Mouse (Mus musculus) kidney, adult 9 months (tissue): ENCODE results near the gene Anapc7.

Source experiments
- DNase-seq: peaks from one replicate; pipeline ENCODE4 v3.0.0; 2022

The Anapc7 gene

DNA sequence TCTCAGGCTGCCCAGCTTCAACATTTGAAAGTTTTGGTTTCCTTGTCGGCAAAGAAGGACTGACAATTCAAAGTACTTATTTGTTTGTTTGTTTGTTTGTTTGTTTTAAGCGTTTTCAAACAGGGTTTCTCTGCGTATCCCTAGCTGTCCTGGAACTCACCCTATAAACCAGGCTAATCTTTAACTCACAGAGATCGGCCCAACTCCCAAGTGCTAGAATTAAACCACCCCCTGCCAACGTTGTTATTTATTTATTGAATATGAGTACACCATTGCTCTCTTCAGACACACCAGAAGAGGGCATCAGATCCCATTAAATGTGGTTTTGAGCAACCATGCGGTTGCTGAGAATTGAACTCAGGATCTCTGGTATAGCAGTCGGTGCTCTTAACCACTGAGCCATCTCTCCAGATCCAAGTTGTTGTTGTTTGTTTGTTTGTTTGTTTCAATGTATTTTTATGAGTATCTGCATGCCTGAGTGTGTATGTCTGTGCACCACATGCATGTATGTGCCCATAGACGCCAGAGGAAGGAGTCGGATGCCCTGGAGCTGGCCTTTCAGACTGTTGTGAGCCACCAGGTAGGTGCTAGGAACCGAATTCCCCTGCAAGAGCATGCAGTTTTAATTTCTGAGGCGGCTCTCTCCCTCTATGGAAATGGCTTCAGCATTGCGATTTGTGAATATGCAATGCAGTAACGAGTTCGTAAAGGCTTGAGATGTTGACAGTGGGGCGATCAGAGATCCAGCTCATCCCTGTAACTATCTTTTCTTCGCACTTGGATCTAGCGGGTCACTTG, at the start of gene Anapc7:
Gene Anapc7 (plus strand): TSS at position 423 of the 798 bp plus-strand sequence.
- peak; percentile 76 for DNase-seq

DNA sequence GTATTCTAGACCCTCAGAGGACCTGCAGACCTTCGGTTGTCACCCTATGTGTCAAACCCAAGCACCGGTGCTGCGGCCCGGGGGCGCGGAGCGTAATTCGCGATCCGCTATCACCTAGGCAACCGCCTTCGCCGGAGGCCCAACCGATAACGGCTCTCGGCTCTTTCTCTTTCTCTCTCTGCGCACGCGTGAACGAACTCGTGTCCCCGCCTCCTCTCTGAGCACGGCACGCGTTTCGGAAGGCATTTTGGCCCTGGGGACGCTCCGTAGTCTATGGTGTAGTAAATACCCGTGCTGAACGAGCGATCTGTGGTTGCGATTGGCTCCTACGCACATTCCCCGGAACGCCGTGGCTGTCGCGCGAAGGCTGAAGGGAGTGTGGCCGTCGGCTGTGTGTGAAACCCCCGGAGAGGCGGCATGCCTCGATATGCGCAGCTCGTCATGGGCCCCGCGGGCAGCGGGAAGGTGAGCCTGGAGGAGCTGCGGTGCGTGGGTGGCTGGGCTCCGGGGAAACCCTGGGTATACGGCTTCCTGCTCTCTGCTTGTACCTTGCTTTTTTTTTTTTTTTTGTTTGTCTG, 49.2 kb upstream of the Anapc7 start, which contains the start of gene Fam216a:
Gene Fam216a (minus strand): TSS at position 173 of the 578 bp plus-strand sequence.
- peak; percentile 99 for DNase-seq

DNA sequence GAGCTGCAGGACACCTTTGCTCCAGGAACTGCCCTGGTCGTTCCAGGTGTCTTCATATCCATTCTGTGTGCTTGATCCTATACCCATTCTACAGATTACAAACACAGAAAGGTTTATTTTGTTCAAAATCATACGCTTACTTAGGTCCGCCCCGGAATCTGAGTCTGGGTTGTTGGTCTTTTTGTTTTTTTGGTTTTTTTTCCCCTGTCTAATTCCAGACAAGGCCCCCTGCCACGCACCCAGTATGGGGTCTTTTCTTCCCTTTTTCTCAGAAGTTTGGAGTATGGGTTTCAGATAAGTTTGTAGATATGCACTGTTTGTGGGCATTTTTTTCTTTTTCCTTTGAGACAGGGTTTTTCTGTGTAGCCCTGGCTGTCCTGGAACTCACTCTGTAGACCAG, 48.6 kb upstream of the Anapc7 start:
- no peak for DNase-seq

DNA sequence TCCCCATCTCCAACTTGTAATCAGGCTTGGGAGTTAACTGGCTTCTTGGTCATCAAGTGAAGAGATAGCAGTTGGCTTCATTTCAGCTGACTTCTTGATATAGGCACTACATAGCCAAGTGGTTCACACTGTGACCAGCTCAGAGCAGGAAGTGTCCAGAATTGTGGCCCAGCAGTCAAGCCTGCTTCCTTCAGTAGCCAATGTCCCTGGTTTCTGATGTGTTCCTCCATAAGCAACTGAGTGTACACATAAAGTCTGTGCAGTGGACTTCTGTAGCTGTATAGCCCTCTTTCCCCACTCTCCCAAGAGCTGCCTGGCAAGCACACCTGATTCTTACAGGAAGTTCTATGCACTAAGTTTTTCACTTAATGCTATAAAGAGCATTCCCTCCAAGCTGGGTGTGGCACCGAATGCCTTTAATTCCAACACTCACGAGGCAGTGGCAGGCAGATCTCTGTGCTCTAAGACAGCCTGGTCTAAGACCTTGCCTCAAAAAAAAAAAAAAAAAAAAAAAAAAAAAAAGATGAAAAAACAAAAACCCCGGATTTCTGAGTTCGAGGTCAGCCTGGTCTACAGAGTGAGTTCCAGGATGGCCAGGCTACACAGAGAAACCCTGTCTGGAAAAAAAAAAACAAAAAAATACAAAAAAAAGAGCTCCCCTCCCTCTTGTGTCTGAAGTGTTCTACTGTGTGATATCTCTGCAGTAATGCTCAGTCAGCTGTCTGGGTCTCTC, 44.2 kb upstream of the Anapc7 start:
- no peak for DNase-seq

DNA sequence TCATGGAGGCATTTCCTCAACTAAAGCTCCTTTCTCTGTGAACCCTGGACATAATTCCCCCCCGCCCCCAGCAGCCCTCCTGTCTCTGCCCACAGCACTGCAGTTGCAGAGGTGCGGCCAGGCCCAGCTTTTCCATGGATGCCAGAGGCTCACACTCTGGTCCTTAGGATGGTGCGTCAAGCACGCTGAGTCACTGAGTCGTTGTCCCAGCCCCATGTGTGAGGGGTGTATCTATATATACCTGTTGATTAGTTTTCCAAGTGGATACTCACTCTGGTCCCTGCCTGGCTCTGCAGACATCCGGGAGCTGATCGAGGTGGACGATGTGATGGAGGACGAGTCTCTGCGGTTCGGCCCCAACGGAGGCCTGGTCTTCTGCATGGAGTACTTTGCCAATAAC, 43.3 kb upstream of the Anapc7 start:
- DNase-seq: no peak

DNA sequence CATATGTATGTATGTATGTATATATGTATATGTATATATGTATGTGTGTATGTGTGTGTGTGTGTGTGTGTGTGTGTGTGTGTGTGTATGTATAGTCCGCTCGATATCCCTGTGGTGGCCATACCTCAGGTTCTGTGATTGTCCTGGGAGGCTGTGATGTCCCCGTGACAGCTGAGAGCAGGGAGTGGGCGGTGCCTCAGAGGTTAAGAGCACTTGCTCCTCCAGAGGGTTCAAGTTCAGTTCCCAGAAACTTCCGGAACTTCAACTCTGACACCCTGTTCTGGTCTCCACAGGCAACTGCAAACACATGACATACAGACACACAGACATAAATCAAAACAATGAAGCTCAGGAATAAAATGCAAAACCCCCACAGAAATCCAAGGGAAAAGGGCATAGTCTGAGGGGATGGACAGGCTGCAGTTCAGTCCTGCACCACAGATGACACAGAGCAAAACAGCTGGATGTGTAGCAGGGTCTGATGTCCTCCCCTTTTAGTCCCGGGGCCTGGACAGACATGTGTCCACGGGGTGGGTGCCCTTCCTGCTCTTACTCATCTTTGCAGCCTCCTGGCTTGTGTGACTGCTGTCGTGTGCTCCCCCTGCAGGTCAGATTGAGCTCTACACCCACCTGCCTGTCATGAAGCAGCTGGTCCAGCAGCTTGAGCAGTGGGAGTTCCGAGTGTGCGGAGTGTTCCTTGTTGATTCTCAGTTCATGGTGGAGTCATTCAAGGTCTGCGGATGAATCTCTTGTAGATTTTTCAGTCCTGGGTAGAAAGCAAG, 41.9 kb upstream of the Anapc7 start:
- peak; percentile 78 for DNase-seq

DNA sequence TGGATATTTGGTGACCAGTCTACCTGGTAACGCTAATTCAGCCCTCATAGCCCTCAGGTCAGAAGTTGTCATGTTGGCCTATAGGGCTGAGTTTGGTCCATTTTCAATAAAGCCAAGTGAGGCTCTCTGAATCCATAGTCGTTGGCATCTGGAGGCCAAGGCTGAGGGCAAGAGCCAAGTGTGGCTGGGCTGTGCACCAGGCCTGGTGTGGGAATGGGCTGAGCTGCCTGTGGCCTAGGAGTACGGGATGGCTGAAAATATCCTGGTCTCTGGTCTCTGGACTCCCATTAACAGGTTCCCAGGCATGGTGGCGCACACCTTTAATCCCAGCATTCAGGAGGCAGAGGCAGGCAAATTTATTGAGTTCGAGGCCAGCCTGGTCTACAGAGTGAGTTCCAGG, 31.5 kb upstream of the Anapc7 start:
- no peak for DNase-seq

DNA sequence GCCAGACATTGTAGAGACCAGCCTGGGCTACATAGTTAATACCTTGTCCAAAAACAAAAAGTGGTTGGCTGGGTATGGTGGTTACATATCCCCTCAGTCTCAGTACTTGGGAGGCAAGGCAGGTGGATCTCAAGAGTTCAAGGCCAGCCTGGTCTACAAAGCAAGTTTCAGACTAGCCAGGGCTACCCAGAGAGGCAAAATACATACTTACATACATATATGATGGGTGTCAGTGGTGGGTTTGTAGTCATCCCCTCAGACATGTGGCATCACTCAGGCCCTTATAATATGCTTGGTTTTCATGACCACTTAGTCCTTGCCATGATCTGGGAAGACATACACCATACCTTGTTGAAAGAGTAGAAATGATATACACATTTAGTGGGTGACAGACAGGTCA, 30.8 kb upstream of the Anapc7 start:
- DNase-seq: no peak

DNA sequence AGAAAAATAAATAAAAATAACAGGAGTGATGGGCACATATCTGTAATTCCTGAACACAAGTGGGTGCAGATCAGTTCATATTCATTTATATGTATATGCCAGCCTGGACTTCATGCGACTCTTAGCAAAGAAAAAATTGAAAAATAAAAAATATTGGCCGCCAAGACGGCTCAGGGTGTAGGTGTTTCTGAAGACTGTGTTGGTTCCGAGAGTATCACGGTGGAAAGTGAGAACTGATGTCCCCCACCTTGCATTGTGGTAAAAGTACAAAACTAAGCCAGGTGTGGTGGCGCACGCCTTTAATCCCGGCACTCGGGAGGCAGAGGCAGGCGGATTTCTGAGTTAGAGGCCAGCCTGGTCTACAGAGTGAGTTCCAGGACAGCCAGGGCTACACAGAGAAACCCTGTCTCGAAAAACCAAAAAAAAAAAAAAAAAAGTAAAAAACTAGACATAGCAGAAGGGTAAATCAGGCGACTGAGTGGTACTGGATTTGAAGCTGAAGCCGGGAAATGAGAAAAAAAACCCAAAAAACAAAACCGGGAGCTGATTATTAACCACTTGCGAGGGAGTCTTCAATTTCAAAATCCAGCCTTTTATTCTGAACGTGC, 30.2 kb upstream of the Anapc7 start:
- no peak for DNase-seq

DNA sequence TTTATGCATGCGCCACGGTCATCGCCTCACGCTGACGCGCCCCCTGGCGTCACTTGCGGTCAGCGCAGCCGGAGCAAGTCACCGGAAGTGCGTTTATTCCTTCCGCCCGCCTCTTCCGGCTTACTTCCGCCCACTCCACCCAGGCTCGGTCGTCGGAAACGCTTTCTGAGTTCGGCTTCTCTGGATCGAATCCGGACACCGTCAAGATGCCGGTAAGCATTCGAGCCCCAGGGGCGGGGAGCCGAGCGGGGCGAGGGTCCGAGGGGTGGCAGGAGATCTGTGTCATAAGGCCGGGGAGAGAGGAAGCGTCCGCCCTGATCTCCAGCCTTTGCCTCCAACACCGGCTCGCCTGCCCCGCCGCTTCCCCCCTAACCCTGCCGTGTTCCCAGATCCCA, 29.7 kb upstream of the Anapc7 start, which contains the start of gene Arpc3:
Gene Arpc3 (plus strand): TSS at position 93 of the 395 bp plus-strand sequence.
- DNase-seq: peak; percentile 92

DNA sequence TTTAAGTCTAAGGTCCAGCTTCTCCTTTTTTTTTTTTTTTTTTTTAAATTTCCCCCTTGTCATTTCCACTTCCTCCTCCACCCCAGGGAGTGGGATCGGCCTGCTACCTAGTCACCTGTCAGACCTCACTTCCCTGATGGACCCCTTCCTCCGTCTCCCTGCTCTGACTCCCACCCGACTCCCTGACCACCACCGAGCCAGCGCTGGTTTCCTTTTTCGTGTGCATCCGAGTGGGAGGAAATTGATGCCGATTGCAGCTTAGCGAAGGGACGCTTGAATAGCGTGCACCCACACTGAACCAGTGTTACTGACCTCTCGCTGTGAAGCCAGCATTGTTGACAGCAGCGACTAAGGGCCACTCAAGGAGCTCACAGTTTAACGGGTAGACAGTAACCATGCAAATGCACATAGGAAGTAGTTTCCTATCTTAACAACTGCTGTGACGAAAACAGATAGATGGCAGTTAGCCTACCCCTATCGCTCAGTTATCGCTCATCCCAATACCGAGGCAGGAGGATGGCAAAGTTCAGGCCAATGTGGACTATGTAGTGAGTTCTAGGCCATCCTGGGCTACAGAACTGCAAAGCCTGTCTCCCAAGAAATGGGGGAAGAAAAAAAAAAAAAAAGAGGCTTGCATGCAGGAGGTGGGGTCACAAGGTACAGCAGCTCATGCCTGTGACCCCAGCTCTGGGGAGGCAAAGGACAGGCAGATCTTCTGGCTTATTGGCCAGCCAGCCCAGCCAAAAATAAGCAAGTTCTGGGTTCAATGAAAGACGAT, 29.1 kb upstream of the Anapc7 start:
- DNase-seq: no peak

DNA sequence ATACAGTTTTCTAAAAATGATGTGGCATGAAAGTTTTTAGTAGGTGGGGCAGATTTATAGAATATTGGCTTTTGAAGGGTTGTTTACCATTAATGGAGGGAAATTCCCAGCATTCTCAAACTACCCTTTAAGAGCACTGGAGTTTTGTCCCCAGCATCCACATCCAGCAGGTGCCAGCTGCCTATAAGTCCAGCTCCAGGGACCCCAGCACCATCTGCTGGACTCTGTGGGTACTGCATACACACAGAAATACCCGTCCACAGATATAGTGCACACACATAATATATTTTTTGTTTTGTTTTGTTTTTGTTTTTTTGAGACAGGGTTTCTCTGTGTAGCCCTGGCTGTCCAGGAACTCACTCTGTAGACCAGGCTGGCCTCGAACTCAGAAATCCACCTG, 27.6 kb upstream of the Anapc7 start:
- DNase-seq: peak; percentile 84

DNA sequence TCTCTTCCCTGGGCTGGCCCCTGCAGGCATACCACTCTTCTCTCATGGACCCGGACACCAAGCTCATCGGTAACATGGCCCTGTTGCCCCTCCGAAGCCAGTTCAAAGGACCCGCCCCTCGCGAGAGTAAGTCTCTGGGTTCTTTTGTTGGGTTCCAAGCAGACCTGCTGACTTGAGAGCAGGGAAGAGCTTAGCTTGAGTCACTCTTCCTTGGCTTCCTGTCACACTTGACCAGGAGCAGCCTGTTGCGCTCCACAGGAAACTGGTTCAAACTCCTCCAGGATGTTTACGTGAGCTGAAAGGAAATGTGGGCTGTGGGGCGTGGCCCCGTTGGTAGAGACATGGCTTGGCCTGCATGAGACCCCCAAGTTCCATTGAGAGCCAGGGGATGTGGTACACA, 24.7 kb upstream of the Anapc7 start:
- DNase-seq: peak; percentile 71

DNA sequence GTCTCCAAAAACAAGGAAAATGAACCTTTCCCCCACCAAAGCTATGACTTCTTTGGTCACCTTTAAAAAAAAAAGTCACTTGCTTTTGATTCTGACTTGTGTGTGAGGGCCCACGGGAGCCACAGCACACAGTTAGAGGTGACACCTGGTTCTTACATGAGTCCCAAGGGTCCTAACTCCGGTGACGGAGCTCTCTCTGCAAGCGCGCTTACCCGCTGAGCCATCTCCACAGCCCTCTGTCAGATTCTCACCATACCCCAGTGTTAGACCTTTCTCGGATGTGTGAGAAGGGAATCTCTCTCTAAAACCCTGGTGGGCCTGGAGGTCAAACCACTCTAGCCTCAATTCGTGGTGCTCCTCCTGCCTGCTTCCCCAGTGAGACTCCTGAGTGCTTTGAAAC, 24.0 kb upstream of the Anapc7 start:
- DNase-seq: no peak

DNA sequence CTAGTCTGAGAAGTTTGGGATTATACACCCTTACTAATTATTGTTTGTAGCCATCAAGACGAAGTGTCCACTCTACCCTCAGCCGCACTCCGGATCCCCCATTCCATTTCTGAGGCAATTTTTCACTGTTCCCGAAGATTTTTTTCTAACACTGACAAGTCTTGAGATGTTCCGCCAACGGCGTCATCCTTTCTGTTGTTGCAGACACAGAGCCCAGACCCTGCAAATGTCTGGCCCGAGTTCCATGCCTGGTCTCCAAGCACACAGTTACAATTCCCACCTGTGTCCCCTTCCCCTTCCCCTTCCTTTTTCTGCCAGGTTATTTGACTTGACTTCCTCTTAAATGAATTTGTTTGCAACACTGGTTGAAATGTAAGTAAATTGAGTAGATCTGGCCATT, 21.6 kb upstream of the Anapc7 start:
- DNase-seq: no peak

DNA sequence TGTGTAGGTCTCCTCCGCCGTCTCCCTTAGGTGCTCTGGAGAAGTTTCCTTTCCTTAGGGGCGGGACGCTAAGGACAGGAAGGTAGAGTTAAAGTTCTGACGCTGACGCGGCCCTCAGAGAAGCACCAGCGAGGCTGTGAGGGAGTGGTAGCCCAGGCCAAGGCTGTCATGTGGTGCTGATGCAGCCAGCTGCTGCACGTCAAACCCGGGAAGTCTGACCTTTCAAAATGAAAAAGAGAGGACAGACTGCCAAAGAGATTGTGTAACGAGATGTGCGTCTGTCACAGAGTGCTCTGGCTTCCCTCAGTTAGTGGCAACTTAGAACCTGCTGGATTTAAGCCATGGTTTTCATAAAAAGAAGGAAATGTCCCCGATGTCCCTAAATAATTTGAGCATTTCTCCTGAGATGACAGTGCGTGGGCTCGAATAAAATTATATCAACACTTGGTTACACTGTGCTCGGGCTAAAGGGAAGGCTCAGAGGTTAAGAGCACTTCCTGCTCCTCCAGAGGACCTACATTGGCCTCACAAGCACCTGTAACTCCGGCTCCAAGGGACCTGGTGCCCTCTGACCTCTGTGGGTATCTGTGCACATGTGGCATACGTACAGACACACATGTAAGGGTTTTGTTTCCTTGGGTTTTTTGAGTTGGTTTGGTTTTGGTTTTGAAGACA, 20.7 kb upstream of the Anapc7 start:
- peak; percentile 81 for DNase-seq

DNA sequence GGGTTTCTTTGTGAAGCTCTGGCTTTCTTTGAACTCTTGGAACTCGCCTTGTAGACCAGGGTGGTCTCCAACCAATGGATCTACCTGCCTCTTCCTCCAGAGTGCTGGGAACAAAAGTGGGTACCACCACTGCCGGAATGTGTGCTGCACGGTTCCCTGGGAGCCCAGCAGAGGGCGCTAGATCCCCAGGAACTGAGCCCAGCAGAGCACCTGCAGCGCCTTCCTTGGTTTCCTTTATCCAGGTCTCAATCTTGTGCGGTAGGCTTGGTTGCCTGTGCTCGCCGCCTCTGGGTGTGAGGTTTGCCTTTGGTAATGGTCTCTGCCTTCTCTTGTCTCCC, 20.2 kb upstream of the Anapc7 start:
- DNase-seq: peak; percentile 73

DNA sequence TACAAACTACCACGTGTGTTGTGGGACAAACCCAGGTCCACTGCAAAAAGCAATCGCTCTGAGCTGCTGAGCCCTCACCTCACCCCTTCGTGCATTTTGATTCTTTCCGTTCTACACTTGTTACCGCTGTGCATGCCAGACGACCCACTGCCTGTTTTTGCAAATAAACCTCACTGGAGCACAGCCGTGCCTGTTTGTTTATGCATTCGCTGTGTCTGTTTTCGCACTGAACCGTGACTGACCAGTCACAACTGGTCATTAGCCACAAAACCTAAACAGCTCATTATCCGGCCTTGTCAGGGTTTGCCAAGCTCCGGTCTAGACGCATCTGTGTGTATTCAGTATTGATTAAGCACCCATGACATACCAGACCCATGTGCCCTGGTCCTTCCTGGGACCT, 19.3 kb upstream of the Anapc7 start:
- no peak for DNase-seq

DNA sequence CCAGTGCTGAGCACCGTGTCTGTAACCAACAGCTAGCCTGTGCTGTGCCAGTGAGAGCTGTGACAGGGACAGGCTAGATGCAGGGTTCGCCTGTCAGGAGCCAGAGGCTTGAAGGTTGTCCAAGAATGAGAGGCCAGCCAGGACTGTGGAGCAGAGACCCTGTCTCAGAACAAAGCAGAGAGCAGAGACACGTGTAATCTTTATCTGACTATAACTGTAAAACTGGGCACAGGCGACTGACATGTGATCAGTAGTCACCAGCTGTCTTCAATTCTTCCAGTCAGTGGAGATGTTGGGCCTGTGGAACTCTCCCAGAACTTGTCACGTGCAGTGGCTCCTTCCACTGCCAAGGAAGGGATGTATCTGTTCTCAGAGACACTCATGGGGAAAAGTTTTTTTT, 18.7 kb upstream of the Anapc7 start:
- no peak for DNase-seq

DNA sequence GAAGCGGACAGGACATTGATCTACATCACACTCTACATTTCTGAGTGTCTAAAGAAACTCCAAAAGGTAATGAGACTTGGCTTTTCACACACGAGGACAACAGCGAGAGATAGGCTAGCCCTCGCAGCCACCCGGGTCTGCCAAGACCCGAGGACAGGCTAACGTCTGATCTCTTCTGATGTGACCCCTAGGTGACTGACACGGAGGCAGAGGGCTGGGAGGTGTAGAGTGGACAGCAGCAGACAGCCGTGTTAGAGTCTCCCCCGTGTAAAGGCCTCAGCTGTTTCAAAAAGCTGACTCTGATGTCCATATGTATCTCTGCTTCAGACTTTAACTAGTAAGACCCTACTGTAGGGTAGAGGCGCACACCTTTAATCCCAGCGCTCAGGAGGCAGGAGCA, 18.1 kb upstream of the Anapc7 start:
- DNase-seq: no peak

DNA sequence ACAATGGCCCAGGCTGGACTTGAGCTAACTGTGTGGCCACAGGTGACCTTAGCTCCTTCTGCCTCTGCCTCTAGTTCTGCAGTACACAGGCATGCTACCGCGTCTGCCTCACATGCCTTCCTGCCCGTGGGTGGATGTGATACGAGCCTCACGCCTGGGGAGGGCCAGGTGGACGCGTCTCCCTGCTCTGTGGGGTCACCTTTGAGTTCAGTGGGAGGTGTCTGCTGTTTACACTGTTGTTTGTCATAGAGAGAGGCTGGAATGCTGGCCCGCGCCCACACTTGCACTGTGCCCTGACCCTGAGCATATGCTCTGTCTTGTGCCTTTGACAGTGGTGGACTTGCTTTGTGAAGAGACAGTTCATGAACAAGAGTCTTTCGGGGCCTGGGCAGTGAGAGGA, 16.0 kb upstream of the Anapc7 start:
- DNase-seq: no peak
